Mouse (Mus musculus): ENCODE results near the gene Lce1d. TPM values are rescaled to one million over a fixed set of nuclear protein-coding genes. Genes with fewer than 3 reads are reported as not detected.

Lce1d gene
- polyA plus RNA-seq, 1 experiment from 2014 or later, result not detected

GRCm38 (mm10) chr3:92656826-92657225 lies 30.2 kb downstream of the Lce1d start, which contains the start of gene Lce1b:
Lce1b (minus strand) TSS chr3:92656926.
- no peak within 1 kb of the TSS for H3K4me2 ChIP-seq (ENCODE audit: low read depth, low read length)
- no peaks in the 10 kb centered on the region for H3K36me3 ChIP-seq (ENCODE audit: control insufficient read depth, insufficient read depth, low read length)
- H3K27ac ChIP-seq (ENCODE audit: low read length), result no peak within 1 kb of the TSS
- H3K4me3 ChIP-seq (ENCODE audit: low read length), result no peak within 1 kb of the TSS
- no peak within 1 kb of the TSS for H3K9ac ChIP-seq (ENCODE audit: low read depth, low read length)
- no peaks in the 10 kb centered on the region for H3K9me3 ChIP-seq (ENCODE audit: control insufficient read depth, low read length)
- ATAC-seq, result no peak
- H3K27me3 ChIP-seq (replicated peaks; ENCODE audit: control insufficient read depth, insufficient read depth, low read length), result no peaks in the 10 kb centered on the region
- no peaks in the 10 kb centered on the region for H3K4me1 ChIP-seq (ENCODE audit: control insufficient read depth, insufficient read depth, low read length)

DNA sequence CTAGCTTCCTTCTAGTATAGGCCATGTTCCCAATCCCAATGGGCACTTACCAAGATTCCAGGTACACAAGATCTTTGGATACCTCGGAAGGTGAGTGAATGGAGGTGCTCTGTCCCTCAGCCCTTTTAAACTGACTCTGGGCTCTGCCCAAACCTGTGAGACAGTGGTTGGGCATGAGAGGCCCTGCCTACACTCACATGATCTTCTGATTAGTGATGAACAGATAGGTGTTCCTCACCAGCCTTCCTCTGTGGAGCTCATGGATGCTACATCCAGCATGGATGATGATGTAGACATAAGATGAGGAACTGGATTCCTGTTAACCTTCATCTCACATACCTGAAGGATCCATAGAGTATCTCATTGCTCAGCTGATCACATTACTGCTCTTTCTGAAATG lies 38.8 kb downstream of the Lce1d start, which contains the start of gene Lce1a1:
TSS of gene Lce1a1 (minus strand) at position 101 of the 400 bp plus-strand sequence.
- H3K27ac ChIP-seq (ENCODE audit: low read length), result no peak within 1 kb of the TSS
- WGBS, result 81% methylated on average over 1 of the region's 1 CpGs
- H3K4me2 ChIP-seq (ENCODE audit: low read depth, low read length), result no peak within 1 kb of the TSS
- H3K4me3 ChIP-seq (ENCODE audit: low read length), result no peak within 1 kb of the TSS
- no peaks in the 10 kb centered on the region for H3K36me3 ChIP-seq (ENCODE audit: control insufficient read depth, insufficient read depth, low read length)
- H3K4me1 ChIP-seq (ENCODE audit: control insufficient read depth, insufficient read depth, low read length), result no peaks in the 10 kb centered on the region
- no peaks in the 10 kb centered on the region for H3K27me3 ChIP-seq (replicated peaks; ENCODE audit: control insufficient read depth, insufficient read depth, low read length)
- no peak within 1 kb of the TSS for H3K9ac ChIP-seq (ENCODE audit: low read depth, low read length)
- no peaks in the 10 kb centered on the region for H3K9me3 ChIP-seq (ENCODE audit: control insufficient read depth, low read length)
- ATAC-seq, result no peak

GRCm38 (mm10) chr3:92639854-92640253 lies 47.2 kb downstream of the Lce1d start:
- Histone ChIP-seq H3K9me3 (ENCODE audit: control insufficient read depth, low read length) (no peaks in the 10 kb centered on the region), H3K27me3 (replicated peaks; ENCODE audit: control insufficient read depth, insufficient read depth, low read length) (no peaks in the 10 kb centered on the region), H3K27ac (ENCODE audit: low read length) (no peak overlapping the region), H3K4me3 (ENCODE audit: low read length) (no peak overlapping the region), H3K9ac (ENCODE audit: low read depth, low read length) (no peak overlapping the region), H3K4me2 (ENCODE audit: low read depth, low read length) (no peak overlapping the region), H3K4me1 (ENCODE audit: control insufficient read depth, insufficient read depth, low read length) (no peaks in the 10 kb centered on the region), H3K36me3 (ENCODE audit: control insufficient read depth, insufficient read depth, low read length) (no peaks in the 10 kb centered on the region)
- no peak for ATAC-seq
- 94% methylated on average over 15 of the region's 15 CpGs for WGBS

DNA sequence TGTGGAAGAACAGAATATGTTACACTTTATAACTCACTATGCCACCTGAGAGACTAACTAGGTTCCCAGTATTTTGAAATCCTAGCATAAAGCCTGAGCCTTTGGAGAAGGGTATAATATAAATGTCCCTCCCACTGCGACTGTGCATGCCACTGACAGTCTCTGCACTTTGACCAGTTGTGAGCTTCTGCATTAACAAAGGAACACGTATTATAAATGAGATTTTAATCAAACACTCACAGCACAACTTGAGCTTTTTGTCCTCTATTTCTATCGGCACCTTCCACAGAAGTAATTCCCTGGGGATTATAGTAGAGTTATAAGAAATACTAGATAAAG lies 48.4 kb downstream of the Lce1d start:
- no peak overlapping the region for H3K4me3 ChIP-seq (ENCODE audit: low read length)
- no peaks in the 10 kb centered on the region for H3K27me3 ChIP-seq (replicated peaks; ENCODE audit: control insufficient read depth, insufficient read depth, low read length)
- H3K9me3 ChIP-seq (ENCODE audit: control insufficient read depth, low read length), result no peaks in the 10 kb centered on the region
- no peaks in the 10 kb centered on the region for H3K36me3 ChIP-seq (ENCODE audit: control insufficient read depth, insufficient read depth, low read length)
- 0 out of 2 replicates have a peak overlapping the region, but pooled peaks have one; percentile 23 for H3K27ac ChIP-seq (ENCODE audit: low read length)
- ATAC-seq, result peak; percentile 89
- H3K9ac ChIP-seq (ENCODE audit: low read depth, low read length), result no peak overlapping the region
- H3K4me1 ChIP-seq (ENCODE audit: control insufficient read depth, insufficient read depth, low read length), result no peaks in the 10 kb centered on the region
- WGBS, result 62% methylated on average over 3 of the region's 3 CpGs
- no peak overlapping the region for H3K4me2 ChIP-seq (ENCODE audit: low read depth, low read length)

- Histone ChIP-seq H3K4me2 (ENCODE audit: low read depth, low read length) (no peak overlapping the region), H3K36me3 (ENCODE audit: control insufficient read depth, insufficient read depth, low read length) (no peaks in the 10 kb centered on the region), H3K9me3 (ENCODE audit: control insufficient read depth, low read length) (no peaks in the 10 kb centered on the region), H3K4me3 (ENCODE audit: low read length) (no peak overlapping the region), H3K27ac (ENCODE audit: low read length) (peak overlapping the region; percentile 23; the same call in 1 of the 2 replicates), H3K9ac (ENCODE audit: low read depth, low read length) (no peak overlapping the region), H3K4me1 (ENCODE audit: control insufficient read depth, insufficient read depth, low read length) (no peaks in the 10 kb centered on the region), H3K27me3 (replicated peaks; ENCODE audit: control insufficient read depth, insufficient read depth, low read length) (no peaks in the 10 kb centered on the region)
- ATAC-seq, result peak; percentile 96
- 58% methylated on average over 1 of the region's 1 CpGs for WGBS
Measured at GRCm38 (mm10) chr3:92637745-92638652, 49.0 kb downstream of the Lce1d start.

Other genes starting within 250 kb of the Lce1d start
- gene Sprr1b, start 248.4 kb downstream of the Lce1d start, polyA plus RNA-seq (2015; fragmentation: Nextera tagmentation; extraction: Ambion mirVana), result 0.22 TPM in 1 of 2 replicates, not detected in the other
- gene Sprr3, start 228.5 kb downstream of the Lce1d start, polyA plus RNA-seq (2015; fragmentation: Nextera tagmentation; extraction: Ambion mirVana), result not detected in 2 replicates
- 0.34 and 1.0 TPM in 2 replicates for gene Sprr1a, start 201.3 kb downstream of the Lce1d start, polyA plus RNA-seq (2015; fragmentation: Nextera tagmentation; extraction: Ambion mirVana)
- gene Sprr4, start 186.7 kb downstream of the Lce1d start, polyA plus RNA-seq (2015; fragmentation: Nextera tagmentation; extraction: Ambion mirVana), result not detected in 2 replicates
- gene 2310046K23Rik, start 152.7 kb downstream of the Lce1d start, polyA plus RNA-seq (2015; fragmentation: Nextera tagmentation; extraction: Ambion mirVana), result not detected in 2 replicates
- gene Ivl, start 113.5 kb downstream of the Lce1d start, polyA plus RNA-seq (2015; fragmentation: Nextera tagmentation; extraction: Ambion mirVana), result 0.13 TPM in 1 of 2 replicates, not detected in the other
- gene Smcp, start 98.2 kb downstream of the Lce1d start, polyA plus RNA-seq (2015; fragmentation: Nextera tagmentation; extraction: Ambion mirVana), result 10.9 and 18.8 TPM in 2 replicates
- gene 2210017I01Rik, start 79.7 kb downstream of the Lce1d start, polyA plus RNA-seq (2015; fragmentation: Nextera tagmentation; extraction: Ambion mirVana), result not detected in 2 replicates
- gene Lce6a, start 65.5 kb downstream of the Lce1d start, polyA plus RNA-seq (2015; fragmentation: Nextera tagmentation; extraction: Ambion mirVana), result not detected in 2 replicates
- gene Lce1a1, start 38.9 kb downstream of the Lce1d start, polyA plus RNA-seq (2015; fragmentation: Nextera tagmentation; extraction: Ambion mirVana), result not detected in 2 replicates
- not detected in 2 replicates for gene Lce1b, start 30.3 kb downstream of the Lce1d start, polyA plus RNA-seq (2015; fragmentation: Nextera tagmentation; extraction: Ambion mirVana)
- not detected in 2 replicates for gene Lce1a2, start 16.9 kb downstream of the Lce1d start, polyA plus RNA-seq (2015; fragmentation: Nextera tagmentation; extraction: Ambion mirVana)
- gene Lce1c, start 8.0 kb downstream of the Lce1d start, polyA plus RNA-seq (2015; fragmentation: Nextera tagmentation; extraction: Ambion mirVana), result not detected in 2 replicates
- gene Lce1e, start 21.9 kb upstream of the Lce1d start, polyA plus RNA-seq (2015; fragmentation: Nextera tagmentation; extraction: Ambion mirVana), result not detected in 2 replicates
- gene Lce1f, start 33.1 kb upstream of the Lce1d start, polyA plus RNA-seq (2015; fragmentation: Nextera tagmentation; extraction: Ambion mirVana), result not detected in 2 replicates
- not detected in 2 replicates for gene Gm38119, start 51.9 kb upstream of the Lce1d start, polyA plus RNA-seq (2015; fragmentation: Nextera tagmentation; extraction: Ambion mirVana)
- not detected in 2 replicates for gene Lce1g, start 65.1 kb upstream of the Lce1d start, polyA plus RNA-seq (2015; fragmentation: Nextera tagmentation; extraction: Ambion mirVana)
- not detected in 2 replicates for gene Lce1h, start 77.9 kb upstream of the Lce1d start, polyA plus RNA-seq (2015; fragmentation: Nextera tagmentation; extraction: Ambion mirVana)
- gene Lce1i, start 91.7 kb upstream of the Lce1d start, polyA plus RNA-seq (2015; fragmentation: Nextera tagmentation; extraction: Ambion mirVana), result not detected in 2 replicates
- not detected in 2 replicates for gene Lce1j, start 103.3 kb upstream of the Lce1d start, polyA plus RNA-seq (2015; fragmentation: Nextera tagmentation; extraction: Ambion mirVana)
- gene Lce1k, start 120.7 kb upstream of the Lce1d start, polyA plus RNA-seq (2015; fragmentation: Nextera tagmentation; extraction: Ambion mirVana), result not detected in 2 replicates
- not detected in 2 replicates for gene Kprp, start 140.0 kb upstream of the Lce1d start, polyA plus RNA-seq (2015; fragmentation: Nextera tagmentation; extraction: Ambion mirVana)
- gene Lce1l, start 164.1 kb upstream of the Lce1d start, polyA plus RNA-seq (2015; fragmentation: Nextera tagmentation; extraction: Ambion mirVana), result not detected in 2 replicates
- gene 2310050C09Rik, start 183.0 kb upstream of the Lce1d start, polyA plus RNA-seq (2015; fragmentation: Nextera tagmentation; extraction: Ambion mirVana), result not detected in 2 replicates
- not detected in 2 replicates for gene Lce3a, start 239.0 kb upstream of the Lce1d start, polyA plus RNA-seq (2015; fragmentation: Nextera tagmentation; extraction: Ambion mirVana)
- gene Lce3b, start 245.8 kb upstream of the Lce1d start, polyA plus RNA-seq (2015; fragmentation: Nextera tagmentation; extraction: Ambion mirVana), result not detected in 2 replicates

Data from intestine, embryonic 16.5 days (tissue).